In genomic region chr6:137395075-137395474, GRCm38 (mm10) we compare ENCODE assay signal across 18 mouse cellular contexts.
"Had no signal": no experiment of that assay in that cellular context is flagged by ENCODE, and none has a peak within 500 bp of the region (broad histone marks: within the 10 kb centered on the region; RNA-seq: fewer than 3 reads in every experiment).

No protein-coding gene starts in this region.

- H3K36me3 ChIP-seq: intestine, embryonic 15.5 days; limb, embryonic 10.5 days; limb, embryonic 13.5 days; liver, embryonic 15.5 days had no signal

- H3K9me3 ChIP-seq: intestine, embryonic 15.5 days; limb, embryonic 10.5 days; limb, embryonic 13.5 days; liver, embryonic 15.5 days; midbrain, embryonic 12.5 days; midbrain, embryonic 15.5 days; neural tube, embryonic 13.5 days had no signal

- H3K27me3 ChIP-seq: intestine, embryonic 15.5 days; limb, embryonic 13.5 days; liver, embryonic 15.5 days; midbrain, embryonic 12.5 days; midbrain, embryonic 15.5 days; neural tube, embryonic 13.5 days had no signal

- H3K9ac ChIP-seq: intestine, embryonic 15.5 days; limb, embryonic 13.5 days; liver, embryonic 15.5 days; midbrain, embryonic 12.5 days; midbrain, embryonic 15.5 days; neural tube, embryonic 13.5 days had no signal

- ATAC-seq: intestine, embryonic 15.5 days; midbrain, embryonic 15.5 days had no signal

- H3K4me2 ChIP-seq: intestine, embryonic 15.5 days; limb, embryonic 13.5 days; liver, embryonic 11.5 days; liver, embryonic 15.5 days; midbrain, embryonic 12.5 days; midbrain, embryonic 15.5 days; neural tube, embryonic 13.5 days had no signal

- H3K27ac ChIP-seq: intestine, embryonic 15.5 days; limb, embryonic 10.5 days; limb, embryonic 13.5 days; liver, embryonic 15.5 days; midbrain, embryonic 12.5 days; midbrain, embryonic 15.5 days; neural tube, embryonic 13.5 days had no signal

- DNase-seq: kidney, adult 18-20 months; kidney, adult 9 months; kidney, postnatal 14 days; kidney, postnatal 4 days; lung, adult 2 months; lung, postnatal 14 days; thymus, adult 18-20 months; thymus, postnatal 14 days; thymus, postnatal 4 days had no signal

- H3K4me3 ChIP-seq: intestine, embryonic 15.5 days; limb, embryonic 10.5 days; limb, embryonic 13.5 days; liver, embryonic 15.5 days; midbrain, embryonic 12.5 days; midbrain, embryonic 15.5 days; myocyte; neural tube, embryonic 13.5 days had no signal

- H3K4me1 ChIP-seq: intestine, embryonic 15.5 days; limb, embryonic 10.5 days; limb, embryonic 13.5 days; liver, embryonic 15.5 days; midbrain, embryonic 12.5 days; midbrain, embryonic 15.5 days; neural tube, embryonic 13.5 days had no signal
